Mouse (Mus musculus): ENCODE measurements around the gene Olfr125.

The Olfr125 gene

DNA sequence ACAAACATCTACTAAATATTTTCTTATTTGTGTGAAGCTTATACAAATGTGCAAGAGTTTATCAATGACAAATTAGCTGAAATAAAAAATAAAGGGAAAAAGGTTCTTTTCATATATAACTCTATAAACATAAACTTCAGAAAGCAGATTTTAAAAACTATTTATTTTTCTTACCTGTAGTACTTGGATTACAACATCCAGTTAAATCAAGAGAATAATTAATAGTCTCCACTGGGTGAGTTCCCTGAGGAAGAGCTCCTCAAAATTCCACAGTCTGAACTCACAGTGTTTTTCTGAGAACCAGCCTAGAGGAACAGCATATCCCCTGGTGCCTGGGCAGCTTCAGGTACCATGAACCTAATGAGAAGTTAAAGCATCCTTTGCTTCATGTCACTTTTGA lies at the start of gene Olfr125:
TSS of gene Olfr125 (plus strand) at position 301 of the 400 bp plus-strand sequence.
- no peak for DNase-seq (ENCODE audit: low spot score)

- DNase-seq (ENCODE audit: low spot score) = no peak
These were observed 39.5 kb upstream of the Olfr125 start, which contains the start of gene Olfr123 for GRCm38 (mm10) chr17:37793229-37793628. Gene Olfr123 (plus strand): TSS chr17:37793529.

DNA sequence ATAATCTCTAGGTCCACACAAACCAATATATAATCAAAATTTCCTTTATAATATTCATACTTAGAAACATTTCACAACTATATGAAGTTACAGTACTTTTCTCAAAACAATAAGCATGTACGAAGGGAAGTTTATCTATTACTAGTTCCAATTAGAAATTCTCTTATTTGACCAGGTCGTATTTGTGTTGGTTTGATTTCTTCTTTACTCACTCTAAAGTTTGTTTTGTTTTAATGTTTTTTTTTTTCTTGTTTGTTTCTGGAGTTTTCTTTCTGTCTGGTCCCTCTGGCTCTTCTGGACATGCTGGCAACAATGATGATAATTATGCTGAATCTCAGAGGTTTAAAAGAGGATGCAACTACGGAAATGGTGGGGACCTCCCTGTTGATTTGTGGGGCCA lies 33.2 kb upstream of the Olfr125 start, which contains the start of gene Olfr124:
TSS of gene Olfr124 (plus strand) at position 301 of the 400 bp plus-strand sequence.
- DNase-seq (ENCODE audit: low spot score) = no peak

- no peak for DNase-seq (ENCODE audit: low spot score)
These were observed 14.4 kb downstream of the Olfr125 start, which contains the start of gene Olfr126 for GRCm38 (mm10) chr17:37847183-37847582. Gene Olfr126 (plus strand): TSS chr17:37847483.

GRCm38 (mm10) chr17:37863901-37864300 lies 31.2 kb downstream of the Olfr125 start:
- DNase-seq (ENCODE audit: low spot score) = no peak

DNA sequence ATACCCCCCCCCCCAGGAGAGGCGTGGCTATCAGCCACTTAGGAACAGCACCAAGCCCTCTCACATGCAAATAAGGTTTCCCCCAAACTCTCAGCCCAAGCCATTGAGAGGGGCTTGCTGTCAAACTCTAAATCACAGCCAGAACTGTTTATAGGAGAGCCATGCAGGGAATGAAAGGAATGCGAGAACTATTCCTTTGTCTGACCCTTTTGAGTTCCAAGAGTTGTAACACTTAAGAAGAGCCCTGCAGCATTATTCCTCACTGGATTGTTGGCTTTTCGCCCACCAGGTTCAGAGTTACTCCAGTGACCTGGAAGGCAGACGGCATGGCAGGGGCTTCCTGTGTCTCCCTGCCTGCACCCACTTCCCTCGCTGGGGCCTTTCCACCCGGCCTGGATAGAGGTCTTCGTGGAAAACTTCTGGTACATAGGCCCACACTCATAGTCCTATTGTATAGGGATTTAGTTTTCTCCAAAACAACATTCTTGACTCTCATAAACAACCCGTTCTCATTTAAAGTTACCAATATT lies 37.0 kb downstream of the Olfr125 start:
- no peak for DNase-seq (ENCODE audit: low spot score)

GRCm38 (mm10) chr17:37873830-37874229 lies 41.1 kb downstream of the Olfr125 start:
- no peak for DNase-seq (ENCODE audit: low spot score)

Measured in ovary, adult 18-20 months (tissue).